Mouse (Mus musculus): ENCODE data around the gene Prl2c1.
"Not testable (repeated sequence)": the region's sequence is repeated elsewhere in the genome, so short reads cannot be mapped to it uniquely, and the experiment has no call there.

The Prl2c1 gene
- long read RNA-seq, experiment 1, result 0 reads
- long read RNA-seq, experiment 2, result 0 reads

- intact Hi-C loops (cut with DNase I), result no loop called here
Measured at GRCm38 (mm10) chr13:27849042-27849441, at the start of gene Prl2c1. TSS of gene Prl2c1 (plus strand) at chr13:27849342.

GRCm38 (mm10) chr13:27801354-27801753 is 47.8 kb upstream of the Prl2c1 start, which contains the start of gene Prl2a1:
TSS of gene Prl2a1 (plus strand) at chr13:27801654.
- intact Hi-C loops (cut with DNase I), result no loop called here

GRCm38 (mm10) chr13:27802765-27803164 is 46.4 kb upstream of the Prl2c1 start:
- intact Hi-C loops (cut with DNase I), result no loop called here

GRCm38 (mm10) chr13:27904236-27904635 is 55.1 kb downstream of the Prl2c1 start:
- intact Hi-C loops (cut with DNase I), result not testable (repeated sequence)

Measured in adrenal gland (tissue).